Mouse (Mus musculus) MEL (cell line): ENCODE data around the gene Pde4b. TPM values are rescaled to one million over a fixed set of nuclear protein-coding genes. Genes with fewer than 3 reads are reported as not detected.

ENCODE experiments used
- DNase-seq: peaks from one replicate; pipeline ENCODE4 v3.0.0; 2011; ENCODE audit warnings: low read depth, low spot score
- H3K27ac ChIP-seq: 2 replicates; pipeline ENCODE4 v1.5.1; 2012; ENCODE audit warnings: low read depth, mild to moderate bottlenecking, control low read depth, low read length, moderate library complexity; ENCODE audit not compliant: control insufficient read depth
- H3K27me3 ChIP-seq, 2 experiments: fragments of 150-350 bp in 1 of 2; sonication (generic) in 1 of 2; 2 replicates each; pipeline ENCODE4 v1.6.1; 2012; ENCODE audit warnings: low read length in 2 of 2, mild to moderate bottlenecking in 2 of 2, improper control_type of control experiment in 1 of 2, moderate library complexity in 1 of 2; ENCODE audit not compliant: insufficient read depth in 2 of 2, control insufficient read depth in 1 of 2
- H3K36me3 ChIP-seq, 2 experiments: 2 replicates each; pipeline ENCODE4 v1.6.1; 2012 to 2014; ENCODE audit warnings: low read length in 2 of 2, improper control_type of control experiment in 1 of 2, inconsistent platforms in 1 of 2, mild to moderate bottlenecking in 1 of 2; ENCODE audit not compliant: insufficient read depth in 2 of 2, control insufficient read depth in 1 of 2
- H3K4me1 ChIP-seq, 2 experiments: fragments of 150-350 bp in 1 of 2; sonication (generic) in 1 of 2; 2 replicates each; pipeline ENCODE4 v1.6.1; 2012; ENCODE audit warnings: low read length in 2 of 2, improper control_type of control experiment in 1 of 2, mild to moderate bottlenecking in 1 of 2; ENCODE audit not compliant: insufficient read depth in 2 of 2, control insufficient read depth in 1 of 2
- H3K4me3 ChIP-seq, 2 experiments: fragments of 150-350 bp in 1 of 2; sonication (generic) in 1 of 2; 2 replicates each; pipeline ENCODE4 v1.5.1; 2012; ENCODE audit warnings: low read depth in 2 of 2, low read length in 2 of 2, mild to moderate bottlenecking in 2 of 2, moderate library complexity in 2 of 2, control low read depth in 1 of 2, improper control_type of control experiment in 1 of 2; ENCODE audit not compliant: control insufficient read depth in 1 of 2, insufficient read depth in 1 of 2
- H3K79me2 ChIP-seq: 2 replicates; pipeline ENCODE4 v1.6.1; 2012; ENCODE audit warnings: mild to moderate bottlenecking, low read length, moderate library complexity; ENCODE audit not compliant: control insufficient read depth, poor library complexity, insufficient read depth
- H3K9ac ChIP-seq: 2 replicates; pipeline ENCODE4 v1.6.1; 2012; ENCODE audit warnings: low read depth, mild to moderate bottlenecking, control low read depth, low read length, moderate library complexity; ENCODE audit not compliant: control insufficient read depth, poor library complexity, severe bottlenecking
- H3K9me3 ChIP-seq: fragments of 150-350 bp; sonication (generic); replicated peaks from 2 replicates; pipeline ENCODE4 v1.6.1; 2012; ENCODE audit warnings: mild to moderate bottlenecking, low read length, improper control_type of control experiment, moderate library complexity; ENCODE audit not compliant: insufficient read depth
- MAFK ChIP-seq: IDR thresholded peaks from 2 replicates; pipeline ENCODE4 v1.6.1; 2011; ENCODE audit warnings: low read depth, mild to moderate bottlenecking, low read length, improper control_type of control experiment, borderline replicate concordance
- POLR2AphosphoS2 ChIP-seq: IDR thresholded peaks from 2 replicates; pipeline ENCODE4 v1.6.1; 2011; ENCODE audit warnings: low read length, improper control_type of control experiment
- POLR2AphosphoS5 ChIP-seq: IDR thresholded peaks from 2 replicates; pipeline ENCODE4 v1.6.1; 2012; ENCODE audit warnings: low read depth, borderline replicate concordance, mild to moderate bottlenecking, inconsistent platforms, low read length, moderate library complexity, mixed read lengths
- RAD21 ChIP-seq: IDR thresholded peaks from 2 replicates; pipeline ENCODE4 v1.6.1; 2011; ENCODE audit warnings: mild to moderate bottlenecking, low read depth, low read length, improper control_type of control experiment
- SIN3A ChIP-seq: IDR thresholded peaks from 2 replicates; pipeline ENCODE4 v1.6.1; 2012; ENCODE audit warnings: low read length, improper control_type of control experiment, inconsistent platforms
- TCF12 ChIP-seq: IDR thresholded peaks from 2 replicates; pipeline ENCODE4 v1.6.1; 2014; ENCODE audit warnings: low read depth, mild to moderate bottlenecking, inconsistent platforms, low read length, improper control_type of control experiment, moderate library complexity
- UBTF ChIP-seq: IDR thresholded peaks from 2 replicates; pipeline ENCODE4 v1.6.1; 2012; ENCODE audit warnings: low read depth, mild to moderate bottlenecking, inconsistent platforms, low read length, improper control_type of control experiment, moderate library complexity, borderline replicate concordance; ENCODE audit not compliant: insufficient read depth
- ZC3H11A ChIP-seq: IDR thresholded peaks from 2 replicates; pipeline ENCODE4 v1.6.1; 2012; ENCODE audit warnings: low read depth, mild to moderate bottlenecking, inconsistent platforms, low read length, improper control_type of control experiment
- ZKSCAN1 ChIP-seq: IDR thresholded peaks from 2 replicates; pipeline ENCODE4 v1.6.1; 2012; ENCODE audit warnings: low read depth, mild to moderate bottlenecking, inconsistent platforms, low read length, improper control_type of control experiment, moderate library complexity
- polyA plus RNA-seq, 2 experiments: library from polyadenylated mRNA; stranded (reverse) in 1 of 2; unstranded in 1 of 2; fragments of >175 nt in 1 of 2; fragments of >200 nt in 1 of 2; gene quantifications; 2 replicates each; pipeline versions ENCODE4 v1.2.1 to v1.2.4; 2012; ENCODE audit warnings: low replicate concordance in 2 of 2, low read depth in 1 of 2; ENCODE audit not compliant: insufficient read length in 2 of 2, insufficient read depth in 1 of 2, missing spikeins in 1 of 2
- total RNA-seq: library from RNA; depleted of rRNA; stranded (reverse); fragments of 300-350 nt; gene quantifications from 2 replicates; pipeline ENCODE4 v1.2.3, GENCODE M21; 2012

Pde4b gene
- total and polyA plus RNA-seq, 3 experiments = 2.7 to 6.0 TPM; not detected in 1

GRCm38 (mm10) chr4:102459216-102459999 lies 372.1 kb downstream of the Pde4b start:
- Histone ChIP-seq H3K9me3 (no peaks in the 10 kb centered on the region), H3K79me2 (no peaks in the 10 kb centered on the region), H3K4me1 (no peaks in the 10 kb centered on the region), H3K27me3 (no peaks in the 10 kb centered on the region), H3K9ac (no peak overlapping the region), H3K27ac (no peak overlapping the region), H3K36me3 (no peaks in the 10 kb centered on the region), H3K4me3 (no peak overlapping the region)
- DNase-seq = no peak
- no peak for TF ChIP-seq UBTF
- TF ChIP-seq RAD21 = no peak
- no peak for TF ChIP-seq POLR2AphosphoS2

DNA sequence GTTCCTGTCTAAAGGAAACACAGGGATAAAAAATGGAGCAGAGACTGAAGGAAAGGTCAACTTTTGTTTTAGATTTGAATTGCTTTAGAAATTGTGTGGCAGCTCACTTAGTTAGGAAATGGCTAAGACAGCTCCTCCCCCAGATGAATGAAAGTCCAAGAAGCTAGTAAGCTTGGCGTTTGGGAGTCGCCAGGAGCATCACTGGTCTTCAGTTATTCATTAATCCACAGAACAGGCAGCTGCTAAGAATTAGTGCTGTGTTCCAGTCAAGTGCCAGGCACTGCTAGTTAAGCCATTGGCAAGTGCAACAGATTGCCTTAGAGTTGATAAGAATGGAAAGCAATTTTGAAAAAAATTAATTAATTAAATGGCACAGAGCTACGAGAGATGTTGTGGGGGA lies 390.8 kb downstream of the Pde4b start:
- no peak for TF ChIP-seq ZKSCAN1
- no peak for TF ChIP-seq TCF12
- no peak for TF ChIP-seq SIN3A
- no peak for TF ChIP-seq POLR2AphosphoS5
- no peak for TF ChIP-seq ZC3H11A
- DNase-seq = no peak

GRCm38 (mm10) chr4:102478860-102479259 lies 391.5 kb downstream of the Pde4b start:
- H3K4me3 ChIP-seq = no peak overlapping the region
- H3K9ac ChIP-seq = no peak overlapping the region
- no peaks in the 10 kb centered on the region for H3K4me1 ChIP-seq
- no peak for DNase-seq
- H3K79me2 ChIP-seq = no peaks in the 10 kb centered on the region
- peak; percentile 90 for TF ChIP-seq MAFK
- no peak for TF ChIP-seq ZKSCAN1
- TF ChIP-seq, all 39 proteins: peak for 1
- H3K27me3 ChIP-seq = no peaks in the 10 kb centered on the region
- no peaks in the 10 kb centered on the region for H3K36me3 ChIP-seq
- H3K27ac ChIP-seq = no peak overlapping the region
- H3K9me3 ChIP-seq = no peaks in the 10 kb centered on the region

More for the DNA sequence above, 390.8 kb downstream of the Pde4b start:
- Histone ChIP-seq H3K4me3 (no peak overlapping the region), H3K9ac (no peak overlapping the region), H3K4me1 (no peaks in the 10 kb centered on the region), H3K36me3 (no peaks in the 10 kb centered on the region), H3K27ac (no peak overlapping the region), H3K27me3 (no peaks in the 10 kb centered on the region), H3K9me3 (no peaks in the 10 kb centered on the region), H3K79me2 (no peaks in the 10 kb centered on the region)
